Mouse (Mus musculus) kidney, postnatal 25 days (tissue): ENCODE results near the gene Tmem147.

Source experiments
- DNase-seq, 2 experiments: peaks; one replicate each; pipeline ENCODE4 v3.0.0; 2021; ENCODE audit warnings: mixed read lengths in 2 of 2

Gene Tmem147

GRCm38 (mm10) chr7:30723274-30723953, 5.9 kb downstream of the Tmem147 start:
- DNase-seq: no peak

DNA sequence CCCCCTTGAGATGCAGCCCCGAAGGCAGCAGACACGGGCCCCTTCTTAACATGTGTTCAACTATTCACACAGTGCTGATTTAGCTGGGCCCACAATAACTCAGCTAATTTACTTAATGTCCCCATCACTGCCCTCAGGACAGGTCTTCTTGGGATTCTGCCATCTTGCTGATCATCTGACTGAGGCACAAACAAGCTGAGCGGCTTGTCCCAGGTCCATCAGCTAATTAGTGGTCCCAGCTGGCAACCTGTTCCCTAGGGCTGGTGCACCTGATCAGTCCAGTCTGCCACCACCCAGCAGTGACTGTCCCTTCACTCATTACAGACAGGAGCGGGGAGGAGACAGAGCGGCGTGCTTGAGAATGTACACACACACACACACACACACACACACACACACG, 8.1 kb downstream of the Tmem147 start:
- no peak for DNase-seq

GRCm38 (mm10) chr7:30719669-30720068, 9.7 kb downstream of the Tmem147 start:
- no peak for DNase-seq

DNA sequence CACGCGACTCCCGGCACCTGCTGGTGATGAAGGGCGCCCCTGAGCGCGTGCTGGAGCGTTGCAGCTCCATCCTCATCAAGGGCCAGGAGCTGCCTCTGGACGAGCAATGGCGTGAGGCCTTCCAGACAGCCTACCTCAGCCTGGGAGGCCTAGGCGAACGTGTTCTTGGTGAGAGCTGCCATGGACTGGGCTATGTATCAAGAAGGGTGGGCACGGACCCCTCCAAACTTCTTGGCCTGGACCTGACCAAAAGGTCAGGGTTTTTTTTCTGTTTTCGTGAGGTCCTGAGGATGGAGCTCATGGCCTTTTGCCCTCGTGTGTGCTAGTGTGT, 11.7 kb downstream of the Tmem147 start:
- no peak for DNase-seq

GRCm38 (mm10) chr7:30717006-30717715, 12.2 kb downstream of the Tmem147 start:
- DNase-seq: peak; percentile 38 to 68

DNA sequence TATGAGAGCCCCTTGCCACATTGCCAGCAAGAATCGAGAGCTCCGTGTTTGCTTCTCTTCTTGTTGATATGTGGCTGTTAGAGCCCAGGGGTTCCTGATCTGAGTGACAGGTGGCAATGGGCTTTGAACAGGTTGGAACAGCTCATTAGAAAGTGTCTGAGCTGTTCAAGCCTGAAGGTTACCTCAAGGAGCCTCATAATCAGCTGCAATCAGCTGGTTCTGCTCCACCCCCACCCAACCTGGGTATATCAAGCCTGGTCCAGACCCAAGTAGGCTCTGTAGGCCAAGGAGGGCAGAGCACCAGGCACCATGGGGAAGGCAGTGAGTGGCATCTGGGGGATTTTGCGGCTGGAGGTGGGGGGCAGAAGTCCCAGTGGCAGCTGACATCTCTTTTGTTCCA, 17.4 kb downstream of the Tmem147 start, which contains the start of gene Atp4a:
Atp4a (plus strand) TSS at position 268 of the 400 bp plus-strand sequence.
- DNase-seq: peak; percentile 23 to 55

- DNase-seq: no peak
Measured at GRCm38 (mm10) chr7:30707441-30707840, 21.9 kb downstream of the Tmem147 start.

DNA sequence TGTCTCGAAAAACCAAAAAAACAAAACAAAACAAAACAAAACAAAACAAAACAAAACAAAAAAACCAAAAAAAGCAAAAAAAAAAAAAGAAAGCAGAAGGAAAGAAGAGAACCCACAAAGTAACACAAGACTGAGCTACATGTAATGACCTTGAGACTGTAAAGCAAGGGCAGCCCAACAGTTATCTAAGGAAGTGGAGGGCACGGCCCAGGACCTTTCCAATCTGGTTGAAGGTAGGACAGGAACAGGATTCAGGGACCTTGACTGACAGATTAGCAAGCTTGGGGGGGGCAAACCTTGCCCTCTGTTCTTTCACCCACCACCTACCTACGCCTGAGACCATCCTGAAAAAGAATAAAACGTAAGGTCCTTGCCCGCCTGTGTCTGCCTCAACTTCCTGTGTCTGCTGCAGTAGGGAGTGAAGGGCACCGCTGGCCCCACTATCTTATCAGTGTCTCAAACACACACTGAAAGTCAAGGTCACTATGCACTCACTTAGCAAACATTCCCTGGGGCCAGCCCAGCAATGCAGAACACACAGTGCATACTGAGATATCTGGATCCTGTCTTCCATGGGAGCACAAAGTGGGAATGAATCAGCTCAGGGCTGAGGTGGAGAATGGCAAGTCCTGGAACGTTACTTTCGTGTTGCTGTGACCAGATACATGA, 23.0 kb downstream of the Tmem147 start:
- no peak for DNase-seq

DNA sequence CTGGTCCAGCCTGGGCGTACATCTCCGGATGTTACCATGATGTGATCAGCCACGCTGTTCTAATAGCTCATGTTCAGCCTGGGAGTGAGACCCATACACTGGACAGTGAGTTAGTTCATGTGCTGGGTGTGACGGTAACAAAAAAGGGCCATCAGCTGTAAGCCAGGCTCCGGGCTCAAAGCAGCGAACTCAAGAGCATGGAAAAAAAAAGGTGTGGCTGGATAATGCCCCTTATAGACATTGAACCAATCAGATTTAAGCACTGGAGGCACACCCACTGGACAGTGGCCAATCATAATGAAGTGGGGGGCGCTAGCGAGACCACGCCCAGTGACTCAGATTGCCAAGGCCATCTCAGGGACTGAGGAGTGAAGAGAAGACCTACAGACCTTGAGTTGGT, 30.8 kb downstream of the Tmem147 start, which contains the start of gene 2200002J24Rik:
2200002J24Rik (plus strand) TSS at position 338 of the 400 bp plus-strand sequence.
- no peak for DNase-seq

GRCm38 (mm10) chr7:30698101-30698500, 31.2 kb downstream of the Tmem147 start:
- no peak for DNase-seq

- no peak for DNase-seq
Measured at GRCm38 (mm10) chr7:30688325-30688724, 41.0 kb downstream of the Tmem147 start.

GRCm38 (mm10) chr7:30683425-30683824, 45.9 kb downstream of the Tmem147 start:
- DNase-seq: no peak

DNA sequence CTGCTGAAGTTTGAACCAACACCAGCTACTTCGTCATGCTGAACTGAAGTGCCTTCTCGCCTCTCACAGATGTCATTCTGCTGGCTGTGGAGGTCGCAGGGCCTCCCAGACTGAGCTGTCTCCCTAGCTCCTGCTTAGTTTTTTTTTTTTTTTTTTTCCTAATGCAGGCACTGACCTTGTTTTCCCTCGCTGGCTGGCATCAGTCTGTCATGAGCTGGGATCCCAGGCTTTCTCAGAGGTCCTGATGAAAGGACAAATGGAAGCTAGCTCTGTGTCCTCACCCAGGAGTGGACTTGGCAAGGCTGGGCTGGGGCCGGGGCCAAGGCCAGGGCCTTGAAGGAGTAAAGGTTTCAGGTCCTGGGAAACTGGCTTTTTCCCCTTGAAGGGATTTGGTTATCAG, 47.4 kb downstream of the Tmem147 start:
- DNase-seq: no peak

GRCm38 (mm10) chr7:30678263-30678975, 50.9 kb downstream of the Tmem147 start:
- peak in 1 of 2 experiments; percentile 19 for DNase-seq
